Mouse (Mus musculus) forebrain, postnatal 0 days (tissue): ENCODE data around the gene Ttc7b. TPM values are rescaled to one million over a fixed set of nuclear protein-coding genes. Genes with fewer than 3 reads are reported as not detected.

Experiments used
- ATAC-seq: fragments of 200-750 bp; cut with Nextera tagmentation; 2 replicates; pipeline ENCODE4 v1.8.0; 2017; ENCODE audit warnings: mild to moderate bottlenecking, moderate library complexity
- DNase-seq: peaks from one replicate; pipeline ENCODE4 v3.0.0-alpha.2; 2015
- H3K27ac ChIP-seq: fragments of 300-500 bp; sonication (generic); 2 replicates; pipeline ENCODE4 v1.5.1; 2014; ENCODE audit warnings: low read depth, mild to moderate bottlenecking, antibody characterized with exemption, low read length, moderate library complexity, mixed read lengths
- H3K27me3 ChIP-seq: fragments of 300-500 bp; sonication (generic); 2 replicates; pipeline ENCODE4 v1.6.1; 2014; ENCODE audit warnings: mild to moderate bottlenecking, low read length, mixed read lengths; ENCODE audit not compliant: insufficient read depth
- H3K36me3 ChIP-seq: fragments of 300-500 bp; sonication (generic); 2 replicates; pipeline ENCODE4 v1.6.1; 2014; ENCODE audit warnings: mild to moderate bottlenecking, moderate library complexity; ENCODE audit not compliant: insufficient read depth
- H3K4me1 ChIP-seq: fragments of 300-500 bp; sonication (generic); 2 replicates; pipeline ENCODE4 v1.6.1; 2014; ENCODE audit warnings: antibody characterized with exemption; ENCODE audit not compliant: insufficient read depth
- H3K4me2 ChIP-seq: fragments of 300-500 bp; sonication (generic); 2 replicates; pipeline ENCODE4 v1.6.1; 2014; ENCODE audit warnings: low read depth, mild to moderate bottlenecking, moderate library complexity
- H3K4me3 ChIP-seq: fragments of 300-500 bp; sonication (generic); 2 replicates; pipeline ENCODE4 v1.5.1; 2014; ENCODE audit warnings: low read depth, low read length, mixed read lengths
- H3K9ac ChIP-seq: fragments of 300-500 bp; sonication (generic); 2 replicates; pipeline ENCODE4 v1.6.1; 2014; ENCODE audit warnings: mild to moderate bottlenecking
- H3K9me3 ChIP-seq: fragments of 300-500 bp; sonication (generic); 2 replicates; pipeline ENCODE4 v1.6.1; 2016; ENCODE audit warnings: low read length
- CTCF ChIP-seq: sonication (generic); IDR thresholded peaks from 2 replicates; pipeline ENCODE4 v1.5.1; 2016; ENCODE audit warnings: antibody characterized with exemption, control low read depth, low read depth
- WGBS: fragments of 180-500 bp; shearing (Covaris S2); extraction: QIAGEN DNeasy Blood & Tissue Kit; methylation state at CpG from one replicate; pipeline ENCODE4 v1.1.7; 2014; 5-methylcytosine and 5-hydroxymethylcytosine counted together
- polyA plus RNA-seq: library from polyadenylated mRNA; unstranded; fragments of >200 nt; fragmentation: Nextera tagmentation; extraction: Ambion mirVana; gene quantifications from 2 replicates; pipeline ENCODE4 v1.2.1, GENCODE M21; 2015
- total RNA-seq: library from RNA; depleted of rRNA; stranded (reverse); fragments of >200 nt; gene quantifications from 2 replicates; pipeline ENCODE4 v1.2.3, GENCODE M21; 2014

Ttc7b gene
- total and polyA plus RNA-seq, 2 experiments from 2014 or later, result 10.8 to 42.2 TPM

DNA sequence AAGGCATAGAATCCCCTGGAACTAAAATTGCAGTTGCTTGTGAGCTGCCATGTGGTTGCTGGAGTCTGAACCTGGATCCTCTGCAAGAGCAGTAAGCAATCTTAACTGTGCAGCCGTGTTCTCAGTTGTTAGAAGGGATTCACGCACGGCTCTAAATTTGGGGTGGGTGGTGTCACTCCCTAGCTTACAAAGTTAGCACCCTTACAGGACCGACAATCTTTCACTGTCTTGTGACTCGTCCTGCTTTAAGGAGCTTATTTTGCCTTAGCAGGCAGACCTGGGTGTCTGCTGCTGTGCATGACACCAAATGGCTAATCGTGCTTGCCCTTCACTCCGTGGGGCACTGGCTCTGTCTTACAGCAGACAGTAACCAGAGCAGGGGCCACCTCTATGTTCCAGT is 217.5 kb downstream of the Ttc7b start:
- no peak for ATAC-seq
- Histone ChIP-seq H3K27me3 (no peaks in the 10 kb centered on the region), H3K4me2 (no peak overlapping the region), H3K9ac (no peak overlapping the region), H3K4me1 (0 out of 2 replicates have a peak, but pooled peaks cover 5% of the 10 kb centered on the region), H3K27ac (no peak overlapping the region), H3K4me3 (no peak overlapping the region), H3K9me3 (no peaks in the 10 kb centered on the region), H3K36me3 (peaks cover 6% of the 10 kb centered on the region)
- no peak for TF ChIP-seq CTCF
- DNase-seq, result no peak
- WGBS, result 87% methylated on average over 7 of the region's 7 CpGs

DNA sequence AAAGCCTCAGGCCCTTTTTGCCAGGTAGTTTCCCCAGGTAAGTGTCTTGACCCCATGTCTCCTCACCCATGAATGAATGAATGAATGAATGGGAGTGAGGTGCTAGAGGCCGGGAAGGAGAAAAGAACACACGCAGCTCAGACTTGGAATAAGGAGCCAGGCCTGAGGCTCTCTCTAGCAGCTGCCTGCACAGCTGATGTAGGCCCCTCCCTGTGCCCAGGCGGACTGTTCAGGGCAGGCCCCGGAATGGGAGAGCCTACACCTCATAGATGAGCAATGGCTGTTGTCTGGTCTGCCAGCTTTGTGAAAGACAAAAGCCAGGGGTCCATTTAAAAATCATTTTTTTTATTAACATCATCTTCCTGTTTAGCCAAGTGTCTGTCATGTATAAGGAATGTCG is 220.2 kb downstream of the Ttc7b start:
- Histone ChIP-seq H3K27me3 (no peaks in the 10 kb centered on the region), H3K4me1 (0 out of 2 replicates have a peak, but pooled peaks cover 2% of the 10 kb centered on the region), H3K4me3 (no peak overlapping the region), H3K27ac (no peak overlapping the region), H3K36me3 (peaks cover 6% of the 10 kb centered on the region), H3K4me2 (no peak overlapping the region), H3K9me3 (no peaks in the 10 kb centered on the region), H3K9ac (no peak overlapping the region)
- DNase-seq, result no peak
- WGBS, result 82% methylated on average over 5 of the region's 5 CpGs
- ATAC-seq, result no peak
- TF ChIP-seq CTCF, result no peak

DNA sequence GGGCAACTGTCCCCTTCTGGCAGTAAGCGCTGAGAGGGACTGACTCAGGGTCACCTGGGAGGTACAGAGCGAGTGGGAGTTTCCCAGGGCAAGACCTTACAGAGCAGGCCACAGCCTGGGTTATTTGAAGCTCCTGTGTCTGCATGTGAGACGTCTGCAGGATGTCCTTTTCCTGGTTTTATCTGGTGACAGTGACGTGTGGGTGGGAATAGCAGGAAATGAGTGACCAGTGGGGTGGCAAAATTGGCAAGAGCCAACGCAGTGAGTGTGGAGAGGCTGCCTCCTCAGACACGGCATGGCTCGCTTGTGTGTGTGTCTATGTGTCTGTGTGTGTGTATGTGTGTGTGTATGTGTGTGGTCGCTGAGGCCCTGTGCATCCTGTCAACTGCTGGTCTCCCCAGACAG is 221.3 kb downstream of the Ttc7b start:
- Histone ChIP-seq H3K9ac (no peak overlapping the region), H3K4me1 (no peaks in the 10 kb centered on the region), H3K4me3 (no peak overlapping the region), H3K27me3 (no peaks in the 10 kb centered on the region), H3K27ac (no peak overlapping the region), H3K9me3 (no peaks in the 10 kb centered on the region), H3K4me2 (no peak overlapping the region), H3K36me3 (peaks cover 6% of the 10 kb centered on the region)
- ATAC-seq, result no peak
- no peak for DNase-seq
- TF ChIP-seq CTCF, result no peak
- 85% methylated on average over 8 of the region's 8 CpGs for WGBS

DNA sequence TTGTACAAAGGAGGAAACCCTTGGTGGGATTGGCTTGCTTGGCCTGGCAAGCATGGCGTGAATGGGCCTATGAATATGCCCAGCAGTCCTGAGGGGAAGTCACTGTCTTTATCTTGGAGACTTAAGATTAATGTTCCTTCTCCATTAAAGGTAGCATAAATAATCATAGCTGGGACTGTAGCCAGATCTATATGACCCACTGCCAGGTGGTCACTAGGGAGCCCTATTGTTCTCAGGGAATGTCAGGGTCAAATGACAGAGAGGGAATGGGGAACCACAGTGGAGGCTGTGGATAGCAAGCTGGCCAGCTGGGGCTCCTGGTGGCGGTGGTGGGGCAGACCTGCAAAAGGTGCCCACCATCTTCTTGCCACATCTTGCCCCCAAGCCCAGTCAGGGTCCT is 221.8 kb downstream of the Ttc7b start:
- H3K27me3 ChIP-seq, result no peaks in the 10 kb centered on the region
- TF ChIP-seq CTCF, result no peak
- WGBS, result 92% methylated on average over 2 of the region's 2 CpGs
- no peak overlapping the region for H3K27ac ChIP-seq
- no peak for DNase-seq
- no peak overlapping the region for H3K9ac ChIP-seq
- H3K9me3 ChIP-seq, result no peaks in the 10 kb centered on the region
- H3K4me2 ChIP-seq, result no peak overlapping the region
- no peak for ATAC-seq
- no peaks in the 10 kb centered on the region for H3K4me1 ChIP-seq
- no peak overlapping the region for H3K4me3 ChIP-seq
- H3K36me3 ChIP-seq, result peaks cover 6% of the 10 kb centered on the region

DNA sequence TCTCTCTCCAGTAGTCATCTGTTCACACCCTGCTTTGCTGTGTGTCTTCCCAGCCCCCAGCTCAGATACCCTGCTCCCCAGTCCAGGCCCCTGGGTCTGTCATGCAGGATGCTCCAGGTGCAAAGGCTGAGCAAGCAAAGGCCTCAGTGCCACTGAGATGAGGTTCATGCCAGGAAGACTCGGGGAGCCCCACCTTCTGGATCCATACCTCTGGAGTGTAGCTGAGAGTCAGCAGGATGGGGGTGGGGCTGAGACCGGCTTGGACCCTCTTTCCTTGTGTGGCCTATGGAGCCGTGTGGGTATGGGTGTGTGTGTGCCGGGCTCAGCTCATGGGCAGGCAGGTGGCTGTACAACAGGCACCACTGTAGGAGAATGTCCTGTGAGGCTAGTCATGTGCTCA is 222.7 kb downstream of the Ttc7b start:
- no peak overlapping the region for H3K9ac ChIP-seq
- 89% methylated on average over 4 of the region's 4 CpGs for WGBS
- ATAC-seq (no peak), DNase-seq (no peak)
- no peaks in the 10 kb centered on the region for H3K27me3 ChIP-seq
- H3K4me1 ChIP-seq, result no peaks in the 10 kb centered on the region
- H3K9me3 ChIP-seq, result no peaks in the 10 kb centered on the region
- no peak for TF ChIP-seq CTCF
- no peak overlapping the region for H3K27ac ChIP-seq
- H3K36me3 ChIP-seq, result peaks cover 6% of the 10 kb centered on the region
- no peak overlapping the region for H3K4me3 ChIP-seq
- no peak overlapping the region for H3K4me2 ChIP-seq

DNA sequence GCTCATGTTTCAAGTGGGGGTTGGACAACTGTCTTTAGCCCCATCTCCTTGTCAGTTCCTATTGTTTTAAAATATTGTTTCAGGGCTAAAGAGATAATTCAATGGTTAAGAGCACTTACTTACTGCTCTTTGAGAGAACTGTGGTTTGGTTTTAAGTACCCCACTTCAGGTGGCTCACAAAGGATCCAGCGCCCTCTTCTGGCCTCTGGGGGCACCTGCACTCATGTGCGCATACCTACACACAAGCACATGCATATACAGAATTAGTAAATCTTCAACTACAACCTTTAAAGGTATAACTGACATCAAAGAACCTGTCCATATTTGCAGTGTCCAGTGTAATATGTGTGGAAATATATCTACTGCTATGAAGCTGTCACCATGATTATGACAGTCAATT is 226.2 kb downstream of the Ttc7b start:
- Histone ChIP-seq H3K4me2 (no peak overlapping the region), H3K27ac (no peak overlapping the region), H3K4me3 (no peak overlapping the region), H3K4me1 (peaks cover 19% of the 10 kb centered on the region), H3K9me3 (no peaks in the 10 kb centered on the region), H3K9ac (no peak overlapping the region), H3K36me3 (no peaks in the 10 kb centered on the region), H3K27me3 (no peaks in the 10 kb centered on the region)
- DNase-seq (no peak), ATAC-seq (no peak)
- peak; percentile 32 for TF ChIP-seq CTCF
- 90% methylated on average over 2 of the region's 2 CpGs for WGBS

DNA sequence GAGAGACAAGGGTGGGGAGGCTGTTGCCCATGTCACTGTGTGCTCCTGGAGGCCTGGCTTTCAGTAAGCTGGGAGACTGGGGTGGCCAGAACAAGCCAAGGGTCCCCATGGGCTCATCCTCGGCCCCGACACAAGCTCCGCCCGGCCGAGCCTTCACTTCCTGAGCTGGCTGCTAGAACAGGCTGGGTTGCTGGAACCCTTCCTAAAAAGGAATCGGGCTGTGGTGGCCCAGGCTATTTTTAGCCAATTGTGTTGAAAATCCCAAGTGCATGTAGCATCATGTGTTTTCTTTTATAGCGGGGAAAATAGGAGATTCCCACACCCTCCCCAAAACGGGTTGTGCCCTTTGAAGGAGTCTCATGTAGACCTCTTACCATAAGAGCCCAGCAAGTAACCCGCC is 226.7 kb downstream of the Ttc7b start:
- Histone ChIP-seq H3K9ac (no peak overlapping the region), H3K4me3 (no peak overlapping the region), H3K9me3 (no peaks in the 10 kb centered on the region), H3K27me3 (no peaks in the 10 kb centered on the region), H3K4me2 (no peak overlapping the region), H3K4me1 (peaks cover 24% of the 10 kb centered on the region), H3K27ac (no peak overlapping the region), H3K36me3 (no peaks in the 10 kb centered on the region)
- TF ChIP-seq CTCF, result no peak
- WGBS, result 78% methylated on average over 9 of the region's 9 CpGs
- ATAC-seq (no peak), DNase-seq (no peak)
